Mouse (Mus musculus): ENCODE measurements at regions not wholly inside any gene's neighbourhood (a gene's known extent, or its start where the extent isn't known, plus 50 kb on each side); places are given as distances from the start of the nearest gene placed in this dataset.

GRCm38 (mm10) chr1:147237565-147237964 lies 743.0 kb downstream of the Brinp3 start:
- DNase-seq (ENCODE audit: low read depth, low spot score) = no peak

GRCm38 (mm10) chr1:147239108-147239507 lies 744.5 kb downstream of the Brinp3 start:
- DNase-seq (ENCODE audit: low read depth, low spot score) = no peak

- DNase-seq (ENCODE audit: low read depth, low spot score) = peak; percentile 4
These were observed 778.8 kb downstream of the Brinp3 start for GRCm38 (mm10) chr1:147273324-147273723.

GRCm38 (mm10) chr1:147291119-147291518 lies 796.6 kb downstream of the Brinp3 start:
- DNase-seq (ENCODE audit: low read depth, low spot score) = no peak

GRCm38 (mm10) chr1:147309246-147309645 lies 814.7 kb downstream of the Brinp3 start:
- no peak for DNase-seq (ENCODE audit: low read depth, low spot score)

GRCm38 (mm10) chr1:147343276-147343953 lies 848.9 kb downstream of the Brinp3 start:
- DNase-seq (ENCODE audit: low read depth, low spot score) = no peak

GRCm38 (mm10) chr1:147344027-147344426 lies 849.5 kb downstream of the Brinp3 start:
- no peak for DNase-seq (ENCODE audit: low read depth, low spot score)

Measured in forelimb bud, embryonic 11.5 days (tissue).